Mouse (Mus musculus) thymus, postnatal 0 days (tissue): ENCODE results near the gene Pknox2. TPM values are rescaled to one million over a fixed set of nuclear protein-coding genes. Genes with fewer than 3 reads are reported as not detected.
A peak's percentile ranks its signal among the peaks of the same experiment; 100 is the strongest.

Source experiments
- DNase-seq: peaks from one replicate; pipeline ENCODE4 v3.0.0-alpha.2; 2015; ENCODE audit warnings: low spot score
- polyA plus RNA-seq: library from polyadenylated mRNA; unstranded; fragments of >200 nt; fragmentation: Nextera tagmentation; extraction: Ambion mirVana; gene quantifications from 2 replicates; pipeline ENCODE4 v1.2.1, GENCODE M21; 2015

The Pknox2 gene
- polyA plus RNA-seq, 1 experiment from 2014 or later, result 0.91 TPM

GRCm38 (mm10) chr9:37004676-37005075 lies 142.5 kb downstream of the Pknox2 start:
- DNase-seq, result no peak

- DNase-seq, result no peak
Observed at GRCm38 (mm10) chr9:37001935-37002535, 145.2 kb downstream of the Pknox2 start.

DNA sequence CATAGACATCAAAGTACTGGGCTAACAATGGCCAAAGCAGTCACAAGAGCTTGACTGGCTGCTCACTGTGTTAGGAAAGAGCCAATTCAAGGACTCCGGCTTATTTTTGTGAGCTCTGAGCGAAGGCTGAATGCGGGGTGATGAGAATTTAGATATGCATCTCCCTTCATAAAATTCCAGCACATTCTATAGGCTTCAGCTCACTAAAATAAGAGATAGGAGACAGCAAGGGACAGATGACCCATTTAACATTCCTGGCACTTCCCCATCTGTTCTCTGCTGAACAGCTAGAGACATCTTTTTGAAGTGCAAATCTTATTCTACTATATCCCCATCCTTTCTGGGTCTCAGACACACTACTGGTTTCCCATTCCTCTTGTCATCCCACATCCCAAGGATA lies 147.8 kb downstream of the Pknox2 start:
- DNase-seq, result no peak

DNA sequence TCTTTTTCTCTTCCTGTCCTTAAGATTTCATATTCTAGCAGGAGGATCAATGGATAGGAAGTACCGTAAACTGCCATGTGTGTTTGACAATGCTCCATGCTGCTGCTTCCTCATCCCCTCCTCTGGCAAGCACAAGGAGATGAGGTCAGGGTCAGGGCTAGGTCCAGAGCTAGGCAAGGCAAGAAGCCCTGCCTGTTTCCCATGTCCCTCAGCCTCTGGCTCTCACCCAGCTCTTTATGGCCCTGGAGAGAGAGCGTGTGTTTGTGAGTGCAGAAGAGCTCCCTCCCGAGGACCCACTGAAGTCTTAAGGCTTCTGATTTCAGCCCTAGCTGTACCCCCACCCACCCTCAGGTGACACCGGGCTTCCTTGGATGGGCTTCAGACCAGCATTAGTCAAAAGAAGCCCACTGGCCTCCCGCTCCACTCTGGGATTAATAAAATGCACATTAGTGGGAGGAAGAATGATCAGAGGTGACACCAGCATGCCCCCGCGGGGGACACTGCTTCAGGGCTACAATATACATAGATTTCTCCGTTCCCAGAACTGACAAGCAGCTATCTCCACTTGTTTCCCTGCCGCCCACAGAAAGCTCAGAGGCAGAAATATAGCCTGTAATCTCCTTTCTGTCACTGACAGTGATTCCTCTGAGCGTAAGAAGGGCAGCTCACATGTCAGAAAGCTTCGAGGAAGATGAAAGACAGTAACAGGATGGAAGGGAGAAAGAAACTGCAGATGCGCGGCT lies 156.4 kb downstream of the Pknox2 start:
- DNase-seq, result no peak

DNA sequence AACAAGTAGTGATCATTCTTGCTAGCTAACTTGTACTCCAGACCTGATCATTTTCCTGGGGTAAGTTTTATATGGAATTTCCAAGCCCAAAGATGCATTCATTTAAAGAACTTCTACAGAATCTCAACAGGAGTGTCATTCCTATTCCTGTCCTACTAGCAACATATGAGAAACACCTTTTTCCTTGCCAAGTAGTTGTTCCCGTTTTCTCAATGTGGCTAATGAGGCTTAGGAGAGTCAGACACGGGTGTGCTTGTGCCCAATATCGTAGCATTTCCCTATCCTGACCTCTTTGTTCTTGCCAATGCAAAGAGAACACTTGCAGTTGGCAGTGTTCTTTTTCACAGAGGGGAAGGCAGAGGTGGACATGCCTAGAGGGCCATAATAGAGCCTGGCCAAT lies 157.2 kb downstream of the Pknox2 start:
- DNase-seq, result no peak

DNA sequence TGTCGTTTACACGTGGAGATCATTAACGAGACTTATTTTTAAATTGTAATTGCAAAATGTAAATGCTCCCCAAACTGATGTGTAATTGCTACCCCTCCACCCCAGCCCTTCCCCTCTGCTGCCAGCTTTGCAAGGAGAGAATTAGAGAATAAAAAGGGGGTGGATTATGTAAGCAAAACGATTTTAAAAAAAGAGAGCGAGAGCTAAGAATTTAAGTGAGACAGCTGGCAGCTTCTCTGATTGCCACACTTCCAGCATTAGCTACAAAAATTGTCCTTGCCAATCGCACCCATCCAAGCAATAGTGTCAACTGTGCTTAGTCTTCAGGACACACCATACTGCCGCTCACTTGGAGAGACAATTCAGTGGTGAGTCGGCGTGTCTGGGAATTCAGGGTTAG lies 162.0 kb downstream of the Pknox2 start:
- no peak for DNase-seq

GRCm38 (mm10) chr9:36976596-36977362 lies 170.4 kb downstream of the Pknox2 start:
- DNase-seq, result no peak

- no peak for DNase-seq
Observed at GRCm38 (mm10) chr9:36973486-36974227, 173.6 kb downstream of the Pknox2 start.

GRCm38 (mm10) chr9:36972089-36972488 lies 175.1 kb downstream of the Pknox2 start:
- no peak for DNase-seq

DNA sequence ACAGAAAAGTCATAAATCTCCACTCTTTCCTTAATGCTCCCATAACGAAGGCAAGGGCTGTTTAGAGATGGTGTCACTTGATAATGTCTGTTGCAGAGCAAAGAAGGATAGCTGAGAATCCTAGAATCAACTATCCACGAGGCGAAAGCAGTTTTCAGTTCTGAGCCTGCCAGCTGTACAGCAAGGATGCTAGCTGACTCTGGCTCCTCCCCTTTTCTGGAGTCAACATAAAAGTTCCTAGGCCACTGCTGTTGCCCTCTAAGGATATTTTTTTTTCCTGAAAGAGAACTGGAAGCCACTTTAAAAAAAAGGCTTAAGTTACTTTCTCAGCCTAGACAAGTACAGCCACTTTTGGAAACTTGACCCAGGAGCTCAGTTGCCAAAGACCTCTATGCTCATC lies 176.1 kb downstream of the Pknox2 start:
- DNase-seq, result no peak

DNA sequence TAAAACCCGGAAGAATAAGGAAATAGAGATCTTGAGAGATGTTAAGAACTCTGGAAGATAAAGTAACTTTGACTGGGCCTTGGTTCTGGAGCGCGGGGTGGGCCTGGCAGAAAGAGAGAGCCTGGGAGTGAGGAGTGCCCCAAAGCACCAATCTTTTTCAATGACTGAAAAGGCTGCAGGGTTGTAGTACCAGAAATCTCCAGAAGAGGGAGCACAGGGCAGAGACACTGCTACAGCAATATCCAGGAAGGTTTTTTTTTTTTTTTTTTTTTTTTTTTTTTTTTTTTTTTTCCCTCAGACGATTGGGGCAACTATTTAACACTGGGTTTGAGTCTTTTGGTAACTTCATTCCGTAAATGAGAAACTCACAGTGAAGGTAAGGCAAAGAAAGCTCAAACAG lies 176.6 kb downstream of the Pknox2 start:
- DNase-seq, result peak; percentile 72

DNA sequence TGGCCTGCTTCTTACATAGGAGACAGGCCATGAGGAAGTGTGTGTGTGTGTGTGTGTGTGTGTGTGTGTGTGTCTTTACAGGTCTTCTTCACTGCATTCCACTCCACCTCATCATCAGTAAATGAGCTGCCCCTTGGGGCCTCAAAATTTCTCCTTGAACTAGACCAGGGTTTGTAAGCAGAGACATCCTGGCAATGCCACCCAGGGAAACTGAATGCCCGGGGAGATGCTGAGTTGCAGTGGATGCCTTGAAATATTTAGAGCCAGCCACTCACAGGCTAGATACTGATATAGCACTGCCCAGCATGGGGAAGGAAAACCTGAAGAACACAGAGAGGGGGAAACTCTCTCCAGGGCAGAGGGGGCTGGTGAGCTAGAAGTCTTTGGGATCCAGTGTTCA lies 178.1 kb downstream of the Pknox2 start:
- no peak for DNase-seq

DNA sequence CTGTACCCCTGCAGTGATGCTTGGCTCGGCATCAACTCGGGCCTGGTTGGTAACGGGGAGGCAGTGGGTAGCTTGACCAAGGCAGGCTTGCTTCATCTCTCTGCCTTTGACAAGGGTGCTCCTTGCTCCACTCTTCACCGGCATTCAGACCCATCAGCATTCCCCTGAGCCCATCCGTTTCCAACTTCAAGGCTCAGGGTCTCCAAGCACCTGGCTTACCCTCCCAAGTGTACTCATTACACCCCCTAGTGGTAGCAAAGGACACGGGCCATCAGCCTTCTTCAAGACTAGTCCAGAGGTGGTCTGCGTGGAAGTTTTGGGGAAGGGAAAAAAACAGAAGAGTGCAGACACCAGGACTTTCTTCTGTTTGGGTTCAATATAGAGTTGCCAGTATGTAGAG lies 178.5 kb downstream of the Pknox2 start:
- DNase-seq, result peak; percentile 55

DNA sequence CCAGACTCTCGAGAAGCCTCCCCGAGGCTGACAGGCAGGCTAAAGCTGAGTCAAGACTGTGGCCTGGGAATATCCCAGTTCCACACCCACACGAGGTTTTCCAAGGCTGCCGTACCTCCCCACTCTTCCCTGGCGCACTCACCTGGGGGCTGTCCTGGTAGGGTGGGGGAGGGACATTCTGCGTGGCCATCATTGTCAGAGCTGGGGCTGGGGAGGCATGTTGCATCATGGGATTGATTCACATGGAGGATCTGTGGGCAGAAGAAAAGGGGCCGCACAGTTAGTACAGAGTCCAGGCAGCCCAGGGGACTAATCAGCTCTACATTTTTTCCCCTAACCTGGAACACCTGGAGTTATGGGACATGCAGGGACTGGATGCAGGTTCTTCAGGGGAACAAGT lies 179.0 kb downstream of the Pknox2 start:
- no peak for DNase-seq

DNA sequence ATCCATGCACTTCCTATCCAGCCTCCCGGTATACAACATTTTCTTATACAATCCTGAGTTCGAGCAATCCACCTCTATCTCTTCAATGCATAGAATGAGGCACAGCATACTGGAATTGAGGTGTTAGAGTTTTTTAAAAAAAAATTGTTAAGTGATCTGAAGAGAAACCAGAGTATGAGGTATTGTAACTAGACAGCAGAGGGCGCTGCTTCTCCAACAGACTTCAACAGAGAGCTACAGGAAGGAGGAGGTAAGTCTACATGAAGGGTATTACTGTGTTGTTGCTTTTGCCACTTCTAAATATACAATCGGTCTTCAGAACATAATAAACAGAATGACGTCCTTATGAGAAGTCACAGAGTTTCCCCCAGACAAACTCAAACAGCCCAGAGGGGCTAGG lies 181.5 kb downstream of the Pknox2 start:
- peak; percentile 48 for DNase-seq

- DNase-seq, result no peak
Observed at GRCm38 (mm10) chr9:36964230-36964629, 183.0 kb downstream of the Pknox2 start.

- no peak for DNase-seq
Observed at GRCm38 (mm10) chr9:36963512-36963911, 183.7 kb downstream of the Pknox2 start.

DNA sequence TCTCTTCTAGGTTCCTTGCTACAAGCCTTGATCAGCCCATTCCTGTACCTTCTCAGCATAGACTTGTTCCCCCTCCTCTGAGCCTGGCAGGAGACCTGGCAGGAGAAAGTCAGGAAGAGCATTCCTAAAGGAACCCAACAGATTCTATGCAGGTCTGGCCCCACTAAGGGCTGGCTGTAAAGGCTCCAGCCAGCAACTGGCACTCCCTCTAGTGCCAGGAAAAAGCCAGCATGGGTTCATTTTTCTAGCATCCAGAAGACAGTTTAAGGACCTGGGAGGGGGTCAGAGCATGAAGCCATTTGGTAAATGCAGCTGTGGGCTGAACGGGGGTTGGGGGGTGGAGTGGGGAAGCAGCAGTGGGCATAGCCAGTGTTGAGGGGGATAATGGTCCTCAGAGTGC lies 185.3 kb downstream of the Pknox2 start:
- DNase-seq, result no peak

DNA sequence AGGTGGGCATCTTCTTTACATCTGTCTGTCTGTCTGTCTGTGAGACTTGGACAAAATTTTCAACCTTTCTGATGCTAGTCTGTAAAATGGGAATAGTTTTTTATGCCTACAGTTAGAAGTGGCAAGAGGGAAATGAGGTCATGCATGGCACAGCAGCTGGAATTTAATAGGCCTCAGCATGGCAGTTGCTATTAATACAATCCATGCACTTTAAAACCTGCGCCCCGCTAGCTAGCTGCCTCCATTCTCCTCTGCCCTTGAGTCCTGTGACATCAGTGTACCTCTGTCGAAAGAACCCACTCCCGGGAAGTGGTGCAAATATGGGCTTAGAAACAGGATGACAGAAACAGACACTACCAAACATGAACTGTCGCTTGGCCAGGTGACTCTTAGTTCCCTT lies 186.1 kb downstream of the Pknox2 start:
- DNase-seq, result no peak

DNA sequence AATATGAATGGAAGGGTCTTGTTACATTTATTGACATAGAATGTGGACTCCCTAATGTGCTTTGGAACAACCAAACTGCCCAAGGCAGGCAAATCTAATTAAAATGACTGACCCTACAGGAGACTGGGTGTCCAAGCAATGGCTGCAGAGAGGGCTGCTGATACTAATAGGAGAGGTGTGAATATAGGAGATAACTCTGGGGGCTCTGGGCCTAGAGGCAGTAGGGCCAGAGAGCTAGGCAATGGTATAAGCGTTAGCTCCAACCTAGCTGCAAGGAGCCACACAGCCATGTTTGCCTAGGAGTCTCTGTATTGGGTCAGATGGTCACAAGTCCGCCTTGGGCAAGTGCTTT lies 196.1 kb downstream of the Pknox2 start:
- DNase-seq, result no peak

DNA sequence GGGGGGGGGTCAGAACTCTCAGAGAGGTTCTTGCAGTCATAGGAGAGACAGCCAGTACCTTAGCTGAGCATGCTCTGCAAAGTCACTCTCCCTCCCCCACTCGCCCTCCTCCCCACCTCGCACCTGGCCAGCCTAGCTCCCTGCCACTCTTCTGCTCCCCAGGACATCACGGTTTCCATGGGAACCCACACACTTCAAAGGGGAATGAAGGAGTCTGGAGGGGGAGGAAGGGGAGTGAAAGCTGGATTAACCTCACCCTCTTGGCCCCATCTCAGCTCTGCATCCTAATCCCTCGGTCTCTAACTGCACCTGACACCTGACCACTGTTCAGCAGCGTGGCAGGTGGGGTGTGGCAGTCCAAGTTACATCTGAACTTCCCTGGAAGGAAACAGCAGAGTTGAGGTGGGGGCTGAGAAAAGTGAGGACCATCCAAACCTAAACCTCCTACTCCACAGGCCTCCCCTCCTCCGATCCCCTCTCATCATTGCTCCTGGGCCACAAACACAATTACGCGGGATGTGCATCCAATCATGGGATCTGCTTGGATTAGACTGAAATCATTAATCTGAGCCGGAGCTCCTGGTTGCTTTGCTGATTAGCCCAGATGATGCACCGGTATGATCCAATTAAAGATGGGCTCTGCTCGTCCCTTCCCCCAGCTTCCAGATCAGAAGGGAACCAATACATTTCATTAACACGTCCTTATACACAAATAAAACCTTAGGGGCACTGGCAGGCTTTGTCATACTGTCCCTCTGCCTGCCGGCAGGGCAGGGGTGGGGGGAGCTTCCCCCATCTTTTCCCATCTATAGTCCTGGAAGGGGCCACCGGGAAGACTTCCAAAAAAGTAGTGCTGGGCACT lies 196.7 kb downstream of the Pknox2 start:
- DNase-seq, result no peak
